Mouse (Mus musculus) liver, embryonic 14.5 days (tissue): ENCODE data around the gene Lkaaear1. TPM values are rescaled to one million over a fixed set of nuclear protein-coding genes. Genes with fewer than 3 reads are reported as not detected.

ENCODE experiments used
- ATAC-seq: fragments of 200-750 bp; cut with Nextera tagmentation; 2 replicates; pipeline ENCODE4 v1.8.0; 2017; ENCODE audit warnings: moderate number of reproducible peaks, mild to moderate bottlenecking, moderate library complexity; ENCODE audit not compliant: insufficient read depth
- DNase-seq, 3 experiments: peaks; one replicate each; pipeline ENCODE4 v3.0.0-alpha.2; 2012 to 2013; ENCODE audit warnings: low read depth in 3 of 3, low spot score in 3 of 3
- H3K27ac ChIP-seq: fragments of 300-500 bp; sonication (generic); 2 replicates; pipeline ENCODE4 v1.5.1; 2014; ENCODE audit warnings: moderate library complexity, mild to moderate bottlenecking, control low read depth, inconsistent platforms
- H3K27me3 ChIP-seq: fragments of 300-500 bp; sonication (generic); 2 replicates; pipeline ENCODE4 v1.6.1; 2014; ENCODE audit warnings: mild to moderate bottlenecking, low read length, moderate library complexity; ENCODE audit not compliant: control insufficient read depth, insufficient read depth
- H3K36me3 ChIP-seq: fragments of 300-500 bp; sonication (generic); replicated peaks from 2 replicates; pipeline ENCODE4 v1.6.1; 2014; ENCODE audit warnings: low read depth; ENCODE audit not compliant: control insufficient read depth, insufficient read depth
- H3K4me1 ChIP-seq, 2 experiments: fragments of 200-500 bp in 1 of 2; fragments of 300-500 bp in 1 of 2; sonication (generic) in 1 of 2; replicated peaks; 2 replicates each; pipeline ENCODE4 v1.6.1; 2012 to 2014; ENCODE audit warnings: antibody characterized with exemption in 1 of 2, inconsistent platforms in 1 of 2, low read length in 1 of 2; ENCODE audit not compliant: control insufficient read depth in 2 of 2, insufficient read depth in 2 of 2
- H3K4me2 ChIP-seq: fragments of 300-500 bp; sonication (generic); 2 replicates; pipeline ENCODE4 v1.6.1; 2014; ENCODE audit warnings: low read depth, mild to moderate bottlenecking, control low read depth, moderate library complexity
- H3K4me3 ChIP-seq, 2 experiments: fragments of 200-500 bp in 1 of 2; fragments of 300-500 bp in 1 of 2; sonication (generic) in 1 of 2; 2 replicates each; pipeline ENCODE4 v1.5.1; 2012 to 2014; ENCODE audit warnings: low read depth in 2 of 2, low read length in 2 of 2, mild to moderate bottlenecking in 2 of 2, control low read depth in 1 of 2, inconsistent platforms in 1 of 2, moderate library complexity in 1 of 2; ENCODE audit not compliant: insufficient read depth in 1 of 2
- H3K9ac ChIP-seq: fragments of 300-500 bp; sonication (generic); replicated peaks from 2 replicates; pipeline ENCODE4 v1.6.1; 2014; ENCODE audit warnings: mild to moderate bottlenecking, control low read depth, moderate library complexity
- H3K9me3 ChIP-seq: fragments of 300-500 bp; sonication (generic); 2 replicates; pipeline ENCODE4 v1.6.1; 2016; ENCODE audit warnings: low read length, mixed read lengths; ENCODE audit not compliant: control insufficient read depth
- CTCF ChIP-seq: IDR thresholded peaks from 2 replicates; pipeline ENCODE4 v1.5.1; 2016; ENCODE audit warnings: antibody characterized with exemption, low read depth, control low read depth
- EP300 ChIP-seq: IDR thresholded peaks from 2 replicates; pipeline ENCODE4 v1.6.1; 2016; ENCODE audit warnings: antibody characterized with exemption, low read depth
- WGBS: fragments of 180-500 bp; shearing (Covaris S2); extraction: QIAGEN DNeasy Blood & Tissue Kit; methylation state at CpG from one replicate; pipeline ENCODE4 v1.1.7; 2014; ENCODE audit not compliant: insufficient replicate concordance; 5-methylcytosine and 5-hydroxymethylcytosine counted together
- polyA plus RNA-seq, 2 experiments: library from polyadenylated mRNA; depleted of rRNA in 1 of 2; stranded (reverse) in 1 of 2; unstranded in 1 of 2; fragments of >200 nt; fragmentation: Nextera tagmentation in 1 of 2; extraction: Ambion mirVana in 1 of 2; gene quantifications; 2 replicates each; pipeline versions ENCODE4 v1.2.1 to v1.2.3; 2012 to 2014

The Lkaaear1 gene
- polyA plus RNA-seq, 2 experiments, result not detected

DNA sequence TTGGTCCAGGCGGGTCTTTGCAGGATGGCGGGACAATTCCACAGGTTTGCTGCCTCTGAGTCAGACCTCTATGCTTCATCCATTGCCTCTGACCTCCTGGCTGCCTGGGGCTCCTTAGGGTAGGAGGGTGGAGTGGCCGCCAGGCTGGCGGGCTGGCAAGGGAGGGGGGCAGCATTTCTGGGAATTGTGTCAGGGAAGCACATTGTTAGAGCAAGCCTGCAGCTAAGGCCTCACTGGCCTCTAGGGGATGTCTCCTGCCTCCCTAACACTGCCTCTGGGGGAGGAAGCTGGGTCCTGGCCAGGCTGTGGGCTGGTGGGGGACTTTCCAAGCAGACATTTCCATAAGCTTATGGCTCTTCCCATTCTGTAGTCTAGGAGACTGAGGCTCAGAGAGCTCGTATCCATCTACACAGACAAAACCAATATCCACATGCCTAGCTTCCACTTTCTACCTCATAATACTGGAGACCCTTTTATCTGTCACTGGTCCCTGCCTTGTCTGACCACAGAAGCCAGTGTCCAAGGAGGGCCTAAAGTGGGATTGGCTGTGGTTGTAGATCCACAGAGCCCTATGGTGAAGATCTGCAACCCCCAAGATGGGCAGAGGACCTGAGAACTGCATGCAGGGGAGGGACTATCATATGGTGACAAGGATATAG lies 21.0 kb downstream of the Lkaaear1 start:
- no peaks in the 10 kb centered on the region for H3K9me3 ChIP-seq
- 69% methylated on average over 5 of the region's 5 CpGs for WGBS
- H3K27ac ChIP-seq, result no peak overlapping the region
- no peak overlapping the region for H3K4me2 ChIP-seq
- no peaks in the 10 kb centered on the region for H3K36me3 ChIP-seq
- ATAC-seq (no peak), DNase-seq (no peak)
- TF ChIP-seq CTCF (no peak), EP300 (no peak)
- peaks cover 3 to 13% of the 10 kb centered on the region in 2 experiments for H3K4me1 ChIP-seq
- H3K27me3 ChIP-seq, result peaks cover 16% of the 10 kb centered on the region
- H3K4me3 ChIP-seq, result no peak overlapping the region
- H3K9ac ChIP-seq, result no peak overlapping the region

DNA sequence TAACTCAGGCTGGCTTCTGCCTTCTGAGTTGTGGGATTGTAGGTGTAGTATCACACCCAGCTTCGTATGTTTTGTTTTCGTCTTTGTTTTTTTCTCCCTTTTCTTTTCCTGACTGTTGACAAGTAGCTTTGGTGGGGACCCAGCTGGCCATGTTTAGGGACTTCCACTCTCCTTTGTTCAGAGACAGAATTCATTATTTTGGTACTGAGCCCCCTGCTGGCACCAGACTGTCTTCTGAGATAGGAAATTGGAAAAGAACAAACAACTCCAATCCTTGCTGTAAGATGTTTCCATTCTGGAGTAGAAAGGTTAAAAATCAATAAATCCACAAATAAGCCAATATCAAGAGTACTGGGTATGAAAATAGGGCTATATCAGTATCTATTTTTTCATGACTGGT lies 21.8 kb downstream of the Lkaaear1 start:
- H3K4me1 ChIP-seq, result peaks cover 3 to 13% of the 10 kb centered on the region in 2 experiments
- ATAC-seq, result no peak
- no peak overlapping the region for H3K4me3 ChIP-seq
- no peaks in the 10 kb centered on the region for H3K9me3 ChIP-seq
- no peak for TF ChIP-seq EP300
- TF ChIP-seq CTCF, result no peak
- no peak overlapping the region for H3K27ac ChIP-seq
- H3K36me3 ChIP-seq, result no peaks in the 10 kb centered on the region
- peaks cover 24% of the 10 kb centered on the region for H3K27me3 ChIP-seq
- no peak overlapping the region for H3K9ac ChIP-seq
- DNase-seq, result no peak
- H3K4me2 ChIP-seq, result no peak overlapping the region
- WGBS, result 19% methylated on average over 2 of the region's 2 CpGs

DNA sequence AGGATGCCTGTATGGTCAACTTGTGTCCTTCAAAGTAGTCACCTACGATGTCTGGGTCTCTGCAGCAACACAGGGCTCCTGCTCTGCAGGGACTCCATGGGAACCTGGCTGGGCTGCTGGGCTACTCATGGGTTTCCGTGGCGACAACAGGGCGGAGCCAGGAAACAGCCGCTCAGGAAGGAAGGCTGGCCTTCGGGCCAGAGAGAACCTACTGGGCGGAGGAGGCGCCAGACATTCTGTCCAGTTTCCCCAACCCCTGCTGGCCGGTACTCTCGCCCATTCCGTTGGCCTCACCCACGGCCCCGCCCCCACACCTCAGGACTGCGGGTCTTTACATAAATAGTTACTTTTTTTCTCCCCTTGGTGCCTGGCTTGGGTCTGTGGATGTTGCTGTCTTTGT lies 22.8 kb downstream of the Lkaaear1 start:
- Histone ChIP-seq H3K36me3 (no peaks in the 10 kb centered on the region), H3K4me1 (peaks cover under 1 to 8% of the 10 kb centered on the region in 2 experiments), H3K27me3 (peaks cover 31% of the 10 kb centered on the region), H3K4me2 (peak overlapping the region; percentile 40), H3K27ac (no peak overlapping the region), H3K9me3 (no peaks in the 10 kb centered on the region), H3K9ac (no peak overlapping the region), H3K4me3 (no peak overlapping the region)
- 0 out of 2 replicates have a peak, but pooled peaks have one; percentile 14 for ATAC-seq
- TF ChIP-seq EP300, result no peak
- TF ChIP-seq CTCF, result no peak
- DNase-seq, result no peak
- 3% methylated on average over 14 of the region's 14 CpGs for WGBS

DNA sequence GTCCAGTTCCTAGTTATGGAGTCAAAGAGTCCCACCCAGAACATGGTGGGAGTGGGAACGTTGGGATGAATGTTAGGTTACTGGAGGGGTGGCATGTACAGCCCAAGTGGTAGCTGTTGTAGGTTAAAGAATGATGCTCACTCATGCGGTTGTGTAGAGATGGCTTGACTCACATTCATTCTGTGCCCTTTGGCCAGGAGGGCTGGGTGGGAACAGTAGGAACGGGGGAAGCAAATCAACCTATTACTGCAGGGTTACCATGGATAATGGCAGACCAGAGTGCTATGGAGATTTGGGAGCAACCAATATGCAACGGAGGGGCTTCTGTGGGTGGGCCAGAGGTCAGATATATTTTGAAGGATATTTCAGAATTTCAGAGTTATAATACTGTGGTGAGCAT lies 23.3 kb downstream of the Lkaaear1 start:
- H3K4me2 ChIP-seq, result no peak overlapping the region
- no peak overlapping the region for H3K4me3 ChIP-seq
- ATAC-seq (no peak), DNase-seq (no peak)
- no peak overlapping the region for H3K9ac ChIP-seq
- peaks cover 36% of the 10 kb centered on the region for H3K27me3 ChIP-seq
- no peak for TF ChIP-seq EP300
- TF ChIP-seq CTCF, result no peak
- WGBS, result 58% methylated on average over 4 of the region's 4 CpGs
- H3K27ac ChIP-seq, result no peak overlapping the region
- H3K4me1 ChIP-seq, result peaks cover 0 to 8% of the 10 kb centered on the region in 2 experiments; a peak in 3 of 4 replicates
- H3K9me3 ChIP-seq, result no peaks in the 10 kb centered on the region
- no peaks in the 10 kb centered on the region for H3K36me3 ChIP-seq

DNA sequence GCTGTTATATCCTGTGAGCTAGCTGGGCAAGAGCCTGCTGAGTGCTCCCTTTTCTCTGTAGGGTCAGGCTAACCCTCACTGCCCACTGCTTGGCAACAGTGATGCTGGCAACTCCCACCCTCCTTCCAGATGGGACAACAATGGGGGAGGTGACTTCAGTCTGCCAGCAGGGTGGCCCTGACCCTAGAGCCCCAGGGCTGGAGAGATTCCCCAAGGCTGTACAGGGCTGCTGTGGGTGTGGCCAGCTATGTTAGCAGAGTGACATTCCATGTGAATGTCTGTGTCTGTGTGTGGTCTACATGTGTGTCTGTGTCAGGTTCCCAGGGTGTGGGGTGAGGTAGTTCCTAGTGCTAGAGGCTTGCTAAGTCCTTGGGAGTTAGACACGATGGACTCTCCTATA lies 24.7 kb downstream of the Lkaaear1 start:
- ATAC-seq (no peak), DNase-seq (no peak)
- no peaks in the 10 kb centered on the region for H3K9me3 ChIP-seq
- no peak for TF ChIP-seq CTCF
- TF ChIP-seq EP300, result no peak
- WGBS, result 57% methylated on average over 1 of the region's 1 CpGs
- H3K4me2 ChIP-seq, result no peak overlapping the region
- peaks cover 45% of the 10 kb centered on the region for H3K27me3 ChIP-seq
- H3K4me1 ChIP-seq, result peaks cover 0 to 4% of the 10 kb centered on the region in 2 experiments; a peak in 3 of 4 replicates
- H3K4me3 ChIP-seq, result no peak overlapping the region
- H3K27ac ChIP-seq, result no peak overlapping the region
- no peak overlapping the region for H3K9ac ChIP-seq
- no peaks in the 10 kb centered on the region for H3K36me3 ChIP-seq
